Mouse (Mus musculus) G1E (cell line): ENCODE data around the gene Olfr213. TPM values are rescaled to one million over a fixed set of nuclear protein-coding genes. Genes with fewer than 3 reads are reported as not detected.
"Not testable (repeated sequence)": the region's sequence is repeated elsewhere in the genome, so short reads cannot be mapped to it uniquely, and the experiment has no call there.

Experiments used
- ATAC-seq: 2 replicates; pipeline ENCODE4 v1.8.0; 2016; ENCODE audit warnings: mild to moderate bottlenecking; ENCODE audit not compliant: insufficient number of reproducible peaks, poor library complexity, low FRiP score, severe bottlenecking; ENCODE audit errors: extremely low read depth
- DNase-seq: peaks from one replicate; pipeline ENCODE4 v3.0.0; 2012; ENCODE audit warnings: low spot score
- H3K27me3 ChIP-seq: 2 replicates; pipeline ENCODE4 v1.6.1; 2012; ENCODE audit warnings: mild to moderate bottlenecking, low read length, inconsistent platforms; ENCODE audit not compliant: insufficient read depth
- H3K36me3 ChIP-seq: replicated peaks from 2 replicates; pipeline ENCODE3; 2012; ENCODE audit warnings: mild to moderate bottlenecking, inconsistent platforms
- H3K4me1 ChIP-seq: 2 replicates; pipeline ENCODE4 v1.6.1; 2012; ENCODE audit warnings: low read depth, low read length, inconsistent platforms, mixed read lengths; ENCODE audit not compliant: insufficient read depth
- H3K4me3 ChIP-seq: 2 replicates; pipeline ENCODE4 v1.5.1; 2012; ENCODE audit warnings: low read depth, mild to moderate bottlenecking, inconsistent platforms, low read length, moderate library complexity, mixed read lengths
- H3K9me3 ChIP-seq: replicated peaks from 2 replicates; pipeline ENCODE4 v1.6.1; 2012; ENCODE audit warnings: inconsistent platforms
- CTCF ChIP-seq: IDR thresholded peaks from 2 replicates; pipeline ENCODE4 v1.5.1; 2012; ENCODE audit warnings: low read depth, low read length, inconsistent platforms, mixed read lengths
- GATA1 ChIP-seq: IDR thresholded peaks from 2 replicates; pipeline ENCODE4 v1.6.1; 2012; ENCODE audit warnings: borderline replicate concordance, low read length, inconsistent platforms, mixed read lengths
- GATA2 ChIP-seq: IDR thresholded peaks from 2 replicates; pipeline ENCODE4 v1.6.1; 2012; ENCODE audit warnings: low read depth, low read length, inconsistent platforms, borderline replicate concordance
- POLR2AphosphoS5 ChIP-seq: IDR thresholded peaks from 2 replicates; pipeline ENCODE4 v1.6.1; 2012; ENCODE audit warnings: low read depth, low read length, inconsistent platforms; ENCODE audit not compliant: insufficient replicate concordance
- TAL1 ChIP-seq: conservative IDR thresholded peaks from 2 replicates; pipeline ENCODE4 v1.6.1; 2012; ENCODE audit warnings: low read depth, low read length, inconsistent platforms, mixed read lengths
- polyA plus RNA-seq: library from polyadenylated mRNA; stranded (reverse); fragments of >175 nt; gene quantifications from 2 replicates; pipeline ENCODE4 v1.2.3, GENCODE M21; 2012
- total RNA-seq, 2 experiments: library from RNA; stranded (forward) in 1 of 2; stranded (reverse) in 1 of 2; fragments of 200-1000 nt in 1 of 2; fragments of >200 nt in 1 of 2; fragmentation: Nextera tagmentation in 1 of 2; gene quantifications; 2 replicates each; pipeline ENCODE4 v1.2.3; 2014 to 2017

Olfr213 gene
- not detected in 2 replicates for total RNA-seq (2014; fragmentation: Nextera tagmentation)
- total RNA-seq (2017): 0.11 TPM in 1 of 2 replicates, not detected in the other
- polyA plus RNA-seq: not detected in 2 replicates

GRCm38 (mm10) chr6:116538156-116538555 lies at the start of gene Olfr213:
Gene Olfr213, plus strand, starts transcription at chr6:116538456.
- no peak for ATAC-seq
- no peaks in the 10 kb centered on the region for H3K4me1 ChIP-seq
- DNase-seq: no peak
- no peaks in the 10 kb centered on the region for H3K36me3 ChIP-seq
- no peaks in the 10 kb centered on the region for H3K27me3 ChIP-seq
- no peak within 1 kb of the TSS for H3K4me3 ChIP-seq
- no peaks in the 10 kb centered on the region; the same call in 1 of the 2 replicates for H3K9me3 ChIP-seq
- TF ChIP-seq POLR2AphosphoS5 (no peak), GATA1 (no peak), TAL1 (no peak), GATA2 (no peak), CTCF (no peak)

- Histone ChIP-seq H3K27me3 (no peaks in the 10 kb centered on the region), H3K36me3 (no peaks in the 10 kb centered on the region), H3K4me3 (no peak within 1 kb of the TSS), H3K9me3 (no peaks in the 10 kb centered on the region), H3K4me1 (no peaks in the 10 kb centered on the region)
- no peak for TF ChIP-seq TAL1
- TF ChIP-seq POLR2AphosphoS5: no peak
- TF ChIP-seq GATA2: no peak
- TF ChIP-seq CTCF: no peak
- no peak for TF ChIP-seq GATA1
- DNase-seq (no peak), ATAC-seq (no peak)
These were observed 49.5 kb upstream of the Olfr213 start, which contains the start of gene Olfr211 for GRCm38 (mm10) chr6:116488791-116489190. Gene Olfr211, plus strand, starts transcription at chr6:116489091.

GRCm38 (mm10) chr6:116493742-116494141 lies 44.5 kb upstream of the Olfr213 start:
- TF ChIP-seq TAL1 (no peak), GATA2 (no peak), GATA1 (no peak), CTCF (no peak), POLR2AphosphoS5 (no peak)
- Histone ChIP-seq H3K4me3 (no peak overlapping the region), H3K9me3 (no peaks in the 10 kb centered on the region), H3K27me3 (no peaks in the 10 kb centered on the region), H3K4me1 (no peaks in the 10 kb centered on the region), H3K36me3 (no peaks in the 10 kb centered on the region)
- DNase-seq (no peak), ATAC-seq (no peak)

GRCm38 (mm10) chr6:116495960-116496359 lies 42.3 kb upstream of the Olfr213 start:
- ATAC-seq (no peak), DNase-seq (no peak)
- Histone ChIP-seq H3K4me1 (no peaks in the 10 kb centered on the region), H3K36me3 (no peaks in the 10 kb centered on the region), H3K27me3 (no peaks in the 10 kb centered on the region), H3K9me3 (no peaks in the 10 kb centered on the region), H3K4me3 (no peak overlapping the region)
- TF ChIP-seq GATA1: no peak
- TF ChIP-seq CTCF: no peak
- TF ChIP-seq GATA2: no peak
- TF ChIP-seq POLR2AphosphoS5: no peak
- no peak for TF ChIP-seq TAL1

GRCm38 (mm10) chr6:116506302-116507003 lies 31.8 kb upstream of the Olfr213 start, which contains the start of gene Olfr212:
Gene Olfr212, plus strand, starts transcription at chr6:116506516.
- not testable (repeated sequence) for H3K36me3 ChIP-seq, H3K4me1 ChIP-seq, H3K27me3 ChIP-seq, H3K4me3 ChIP-seq, H3K9me3 ChIP-seq, DNase-seq, ATAC-seq

- Histone ChIP-seq H3K27me3 (no peaks in the 10 kb centered on the region), H3K4me3 (no peak overlapping the region), H3K4me1 (no peaks in the 10 kb centered on the region), H3K36me3 (no peaks in the 10 kb centered on the region), H3K9me3 (no peaks in the 10 kb centered on the region)
- ATAC-seq (no peak), DNase-seq (no peak)
- TF ChIP-seq GATA2: no peak
- no peak for TF ChIP-seq GATA1
- no peak for TF ChIP-seq CTCF
- no peak for TF ChIP-seq POLR2AphosphoS5
- no peak for TF ChIP-seq TAL1
These were observed 23.4 kb upstream of the Olfr213 start for GRCm38 (mm10) chr6:116514832-116515231.
